Mouse (Mus musculus) small intestine, adult 2 months (tissue): ENCODE data around the gene Zfp628.

Source experiments
- CTCF ChIP-seq: fragments of 200-500 bp; IDR thresholded peaks from 2 replicates; pipeline ENCODE4 v1.5.1; 2012; ENCODE audit warnings: low read depth, mild to moderate bottlenecking, control low read depth, inconsistent platforms, low read length, moderate library complexity, mixed read lengths; ENCODE audit not compliant: insufficient replicate concordance, insufficient read length; ENCODE audit errors: extremely low read depth
- POLR2A ChIP-seq: fragments of 200-500 bp; IDR thresholded peaks from 2 replicates; pipeline ENCODE4 v1.6.1; 2012; ENCODE audit warnings: low read depth, mild to moderate bottlenecking, control low read depth, inconsistent platforms, low read length, moderate library complexity

DNA sequence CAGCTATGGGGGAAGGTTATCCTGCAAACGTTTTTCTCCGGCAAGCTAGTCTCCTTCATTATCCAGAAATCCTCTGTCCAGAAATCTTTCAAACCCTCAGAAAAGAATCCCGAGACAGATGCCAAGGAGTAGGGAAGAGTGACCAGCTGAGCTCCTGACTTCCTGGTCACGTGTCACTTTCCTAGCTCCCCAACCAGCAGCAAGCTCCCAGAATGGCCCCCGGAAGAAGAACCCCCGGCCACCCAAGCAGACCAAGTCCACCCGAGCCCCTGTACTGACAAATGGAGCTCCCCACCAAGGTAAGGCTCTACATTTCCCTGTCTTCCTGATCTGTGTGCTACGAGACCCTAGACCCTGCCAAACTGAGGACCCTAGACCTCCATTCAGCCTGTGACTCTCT lies 12.7 kb downstream of the Zfp628 start:
- TF ChIP-seq POLR2A: no peak
- TF ChIP-seq CTCF: no peak
